Mouse (Mus musculus) adrenal gland (tissue): Measurements from ENCODE around the gene Acsl1.

Experiments
- intact Hi-C: fragments of 180-260 bp; cut with DNase I; formaldehyde crosslinking; loops from one replicate; pipeline ENCODE4 v1.15.1; 2025

Acsl1 gene

GRCm38 (mm10) chr8:46474634-46475033 is 3.8 kb downstream of the Acsl1 start:
- intact Hi-C loops = no loop called here

- intact Hi-C loops = no loop called here
These were observed 4.6 kb downstream of the Acsl1 start for GRCm38 (mm10) chr8:46475404-46475803.

GRCm38 (mm10) chr8:46475942-46476341 is 5.1 kb downstream of the Acsl1 start:
- intact Hi-C loops = no loop called here

GRCm38 (mm10) chr8:46477747-46478458 is 7.1 kb downstream of the Acsl1 start:
- intact Hi-C loops = no loop called here

- intact Hi-C loops = no loop called here
These were observed 7.9 kb downstream of the Acsl1 start for GRCm38 (mm10) chr8:46478783-46479182.

- intact Hi-C loops = no loop called here
These were observed 9.1 kb downstream of the Acsl1 start for GRCm38 (mm10) chr8:46479794-46480532.

- intact Hi-C loops = no loop called here
These were observed 9.7 kb downstream of the Acsl1 start for GRCm38 (mm10) chr8:46480533-46480900.

- intact Hi-C loops = no loop called here
These were observed 11.9 kb downstream of the Acsl1 start for GRCm38 (mm10) chr8:46482771-46483170.

- intact Hi-C loops = no loop called here
These were observed 12.4 kb downstream of the Acsl1 start for GRCm38 (mm10) chr8:46483247-46483646.

- intact Hi-C loops = no loop called here
These were observed 13.2 kb downstream of the Acsl1 start for GRCm38 (mm10) chr8:46484077-46484476.

- intact Hi-C loops = no loop called here
These were observed 14.2 kb downstream of the Acsl1 start for GRCm38 (mm10) chr8:46484931-46485463.

- intact Hi-C loops = no loop called here
These were observed 17.3 kb downstream of the Acsl1 start for GRCm38 (mm10) chr8:46488085-46488561.

GRCm38 (mm10) chr8:46489196-46489595 is 18.4 kb downstream of the Acsl1 start:
- intact Hi-C loops = no loop called here

- intact Hi-C loops = no loop called here
These were observed 19.4 kb downstream of the Acsl1 start for GRCm38 (mm10) chr8:46490250-46490649.

- intact Hi-C loops = no loop called here
These were observed 20.0 kb downstream of the Acsl1 start for GRCm38 (mm10) chr8:46490821-46491220.

- intact Hi-C loops = no loop called here
These were observed 22.8 kb downstream of the Acsl1 start for GRCm38 (mm10) chr8:46493495-46494170.

GRCm38 (mm10) chr8:46496852-46497251 is 26.0 kb downstream of the Acsl1 start:
- intact Hi-C loops = no loop called here

- intact Hi-C loops = no loop called here
These were observed 26.6 kb downstream of the Acsl1 start for GRCm38 (mm10) chr8:46497314-46498011.

- intact Hi-C loops = no loop called here
These were observed 28.7 kb downstream of the Acsl1 start for GRCm38 (mm10) chr8:46499376-46500061.

GRCm38 (mm10) chr8:46502333-46503071 is 31.7 kb downstream of the Acsl1 start:
- intact Hi-C loops = no loop called here
